Mouse (Mus musculus): ENCODE data around the gene Rnf168. TPM values are rescaled to one million over a fixed set of nuclear protein-coding genes. Genes with fewer than 3 reads are reported as not detected.

The Rnf168 gene
- total and polyA plus RNA-seq, 3 experiments, result 14.9 to 61.5 (median 17.6) TPM

- no peak overlapping the region for H3K9ac ChIP-seq (ENCODE audit: control insufficient read depth, low read depth, low read length, poor library complexity, severe bottlenecking)
- H3K36me3 ChIP-seq (ENCODE audit: control insufficient read depth in 1 of 2, insufficient read depth in 2 of 2, low read length in 2 of 2), result peaks cover 0 to 9% of the 10 kb centered on the region in 2 experiments; a peak in 2 of 4 replicates
- H3K79me2 ChIP-seq (ENCODE audit: control insufficient read depth, insufficient read depth, low read length, poor library complexity), result peaks cover 10% of the 10 kb centered on the region
- H3K27me3 ChIP-seq (ENCODE audit: control insufficient read depth in 1 of 2, insufficient read depth in 2 of 2, low read length in 2 of 2), result no peaks in the 10 kb centered on the region
- H3K27ac ChIP-seq (ENCODE audit: control insufficient read depth, low read depth, low read length), result no peak overlapping the region
- H3K4me1 ChIP-seq (ENCODE audit: control insufficient read depth in 1 of 2, insufficient read depth in 2 of 2, low read length in 2 of 2), result peaks cover 0 to 3% of the 10 kb centered on the region in 2 experiments; a peak in 2 of 4 replicates
- H3K4me3 ChIP-seq (ENCODE audit: control insufficient read depth in 1 of 2, insufficient read depth in 1 of 2, low read depth in 2 of 2, low read length in 2 of 2), result no peak overlapping the region
- TF ChIP-seq ZNF384 (IDR thresholded peaks at IDR 0.05; ENCODE audit: low read depth, low read length) (no peak), CHD1 (IDR thresholded peaks at IDR 0.05; ENCODE audit: low read depth, low read length) (no peak), CTCF (IDR thresholded peaks at IDR 0.05 in 2 of 3, conservative IDR thresholded peaks at IDR 0.05 in 1 of 3; ENCODE audit: control insufficient read depth in 1 of 3, insufficient read depth in 1 of 3, low read depth in 2 of 3, low read length in 3 of 3, poor library complexity in 1 of 3, severe bottlenecking in 1 of 3) (peak; percentile 68 to 96 (median 87)), KAT2A (conservative IDR thresholded peaks at IDR 0.05; ENCODE audit: low read depth, low read length) (no peak), MEF2A (IDR thresholded peaks at IDR 0.05; ENCODE audit: extremely low read depth, insufficient replicate concordance, low read depth, low read length, poor library complexity, severe bottlenecking) (no peak), MAX (IDR thresholded peaks at IDR 0.05; ENCODE audit: low read length) (no peak), MAZ (IDR thresholded peaks at IDR 0.05; ENCODE audit: low read depth, low read length) (no peak), RCOR1 (IDR thresholded peaks at IDR 0.05; ENCODE audit: low read depth, low read length) (no peak), ZKSCAN1 (IDR thresholded peaks at IDR 0.05; ENCODE audit: low read depth, low read length) (no peak), SMC3 (IDR thresholded peaks at IDR 0.05; ENCODE audit: low read depth, low read length) (0 out of 2 replicates have a peak, but pooled peaks have one; percentile 11), UBTF (IDR thresholded peaks at IDR 0.05; ENCODE audit: borderline replicate concordance, insufficient read depth, low read depth, low read length) (no peak), E2F4 (IDR thresholded peaks at IDR 0.05; ENCODE audit: borderline replicate concordance, low read depth, low read length) (no peak), NRF1 (IDR thresholded peaks at IDR 0.05; ENCODE audit: insufficient read depth, low read depth, low read length, poor library complexity, severe bottlenecking) (no peak), ZC3H11A (IDR thresholded peaks at IDR 0.05; ENCODE audit: low read depth, low read length) (0 out of 2 replicates have a peak, but pooled peaks have one; percentile 2), USF1 (IDR thresholded peaks at IDR 0.05; ENCODE audit: low read depth, low read length) (no peak)
- no peaks in the 10 kb centered on the region for H3K9me3 ChIP-seq (replicated peaks; ENCODE audit: insufficient read depth, low read length)
- DNase-seq (ENCODE audit: low read depth, low spot score), result peak; percentile 49
Observed at GRCm38 (mm10) chr16:32273338-32273737, 3.9 kb upstream of the Rnf168 start.

- Histone ChIP-seq H3K4me1 (ENCODE audit: control insufficient read depth in 1 of 2, insufficient read depth in 2 of 2, low read length in 2 of 2) (peaks cover 0 to 3% of the 10 kb centered on the region in 2 experiments; a peak in 2 of 4 replicates), H3K4me3 (ENCODE audit: control insufficient read depth in 1 of 2, insufficient read depth in 1 of 2, low read depth in 2 of 2, low read length in 2 of 2) (no peak overlapping the region), H3K9me3 (replicated peaks; ENCODE audit: insufficient read depth, low read length) (no peaks in the 10 kb centered on the region), H3K36me3 (ENCODE audit: control insufficient read depth in 1 of 2, insufficient read depth in 2 of 2, low read length in 2 of 2) (peaks cover 0 to 16% of the 10 kb centered on the region in 2 experiments; a peak in 3 of 4 replicates), H3K27ac (ENCODE audit: control insufficient read depth, low read depth, low read length) (no peak overlapping the region), H3K79me2 (ENCODE audit: control insufficient read depth, insufficient read depth, low read length, poor library complexity) (peaks cover 23% of the 10 kb centered on the region), H3K27me3 (ENCODE audit: control insufficient read depth in 1 of 2, insufficient read depth in 2 of 2, low read length in 2 of 2) (no peaks in the 10 kb centered on the region), H3K9ac (ENCODE audit: control insufficient read depth, low read depth, low read length, poor library complexity, severe bottlenecking) (no peak overlapping the region)
- TF ChIP-seq GATA1 (IDR thresholded peaks at IDR 0.05; ENCODE audit: low read depth, low read length), result no peak
- no peak for TF ChIP-seq ZMIZ1 (IDR thresholded peaks at IDR 0.05; ENCODE audit: low read depth, low read length)
- no peak for TF ChIP-seq USF1 (IDR thresholded peaks at IDR 0.05; ENCODE audit: low read depth, low read length)
- no peak for TF ChIP-seq NRF1 (IDR thresholded peaks at IDR 0.05; ENCODE audit: insufficient read depth, low read depth, low read length, poor library complexity, severe bottlenecking)
- no peak for TF ChIP-seq POLR2AphosphoS5 (IDR thresholded peaks at IDR 0.05; ENCODE audit: borderline replicate concordance, low read depth, low read length)
- no peak for TF ChIP-seq MEF2A (IDR thresholded peaks at IDR 0.05; ENCODE audit: extremely low read depth, insufficient replicate concordance, low read depth, low read length, poor library complexity, severe bottlenecking)
- TF ChIP-seq EP300 (IDR thresholded peaks at IDR 0.05; ENCODE audit: low read depth in 1 of 2, low read length in 2 of 2), result no peak
- no peak for TF ChIP-seq MYB (IDR thresholded peaks at IDR 0.05; ENCODE audit: low read depth, low read length)
- TF ChIP-seq ZNF384 (IDR thresholded peaks at IDR 0.05; ENCODE audit: low read depth, low read length), result no peak
- TF ChIP-seq POLR2AphosphoS2 (IDR thresholded peaks at IDR 0.05; ENCODE audit: low read length), result no peak
- TF ChIP-seq ZC3H11A (IDR thresholded peaks at IDR 0.05; ENCODE audit: low read depth, low read length), result no peak
- TF ChIP-seq MAZ (IDR thresholded peaks at IDR 0.05; ENCODE audit: low read depth, low read length), result no peak
- no peak for TF ChIP-seq RAD21 (IDR thresholded peaks at IDR 0.05; ENCODE audit: low read depth, low read length)
- no peak for DNase-seq (ENCODE audit: low read depth, low spot score)
Observed at GRCm38 (mm10) chr16:32275041-32275440, 2.2 kb upstream of the Rnf168 start.

Measured in MEL (cell line).